Mouse (Mus musculus): Measurements from ENCODE around the gene Dlx3.

GRCm38 (mm10) chr11:95077956-95078355 lies 42.0 kb upstream of the Dlx3 start:
- TF ChIP-seq CTCF (IDR thresholded peaks at IDR 0.05; ENCODE audit: extremely low read depth, insufficient read depth, low read length) (no peak), POLR2A (IDR thresholded peaks at IDR 0.05; ENCODE audit: extremely low read depth, insufficient read depth, low read length) (no peak)
